Mouse (Mus musculus) lung, postnatal 36 days (tissue): Measurements from ENCODE around the gene Susd1.
A peak's percentile ranks its signal among the peaks of the same experiment; 100 is the strongest.

ENCODE experiments used
- DNase-seq: peaks from one replicate; pipeline ENCODE4 v3.0.0; 2022; ENCODE audit warnings: mixed read lengths

Susd1 gene

DNA sequence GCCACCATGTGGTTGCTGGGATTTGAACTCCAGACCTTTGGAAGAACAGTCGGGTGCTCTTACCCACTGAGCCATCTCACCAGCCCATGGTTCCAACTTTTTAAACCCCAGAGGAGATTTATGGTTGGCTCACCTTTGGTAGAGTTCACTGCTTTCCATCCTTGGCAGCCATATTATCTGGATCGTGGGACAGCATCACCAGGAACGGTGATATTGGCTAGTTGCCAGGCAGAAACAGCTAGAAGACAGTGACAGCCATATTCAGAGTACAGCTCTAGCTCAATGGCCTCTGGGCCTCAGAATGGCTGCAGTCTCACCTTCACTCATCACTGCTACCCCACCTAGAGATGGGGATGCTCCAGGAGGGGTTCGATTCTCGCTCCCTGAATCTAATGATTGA is 159.3 kb downstream of the Susd1 start:
- no peak for DNase-seq

DNA sequence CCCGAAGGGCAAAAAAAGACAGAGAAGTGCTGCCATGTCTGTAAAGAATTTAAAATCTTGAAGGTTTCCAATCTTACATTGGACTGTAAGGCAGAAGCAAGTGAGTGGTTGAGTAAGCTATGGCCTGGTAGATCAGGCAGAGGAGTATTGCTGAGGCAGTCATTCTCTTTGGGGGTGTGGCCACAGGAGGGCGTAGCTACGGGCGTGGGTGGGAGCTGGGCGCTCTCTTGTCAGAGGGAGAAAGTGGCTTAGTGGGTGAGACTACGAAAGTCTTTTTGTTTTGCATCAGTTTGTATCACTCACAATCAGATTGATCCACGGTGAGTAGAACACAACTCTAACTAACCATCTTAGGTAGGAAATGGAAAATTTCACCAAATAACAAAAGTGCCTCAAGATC is 160.0 kb downstream of the Susd1 start:
- DNase-seq, result peak; percentile 47

DNA sequence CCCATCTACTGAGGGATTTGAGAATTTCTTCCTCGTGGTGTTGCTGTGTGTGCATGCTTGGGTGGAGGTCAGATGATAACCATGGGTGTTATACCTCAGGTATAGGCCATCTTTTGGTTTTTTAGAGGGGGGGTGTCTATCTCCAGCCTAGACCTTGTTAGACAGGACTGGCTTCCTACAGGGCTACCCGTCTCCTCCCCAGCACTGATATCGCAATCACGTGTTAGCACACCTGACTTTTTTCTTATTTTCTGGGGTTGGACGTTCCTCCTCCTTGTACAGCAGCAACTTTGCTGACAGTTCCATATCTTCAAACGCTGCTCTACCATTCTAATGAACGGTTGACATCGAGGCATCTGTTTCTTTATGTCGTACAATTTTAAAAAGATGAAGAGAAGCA is 160.5 kb downstream of the Susd1 start:
- DNase-seq, result no peak

DNA sequence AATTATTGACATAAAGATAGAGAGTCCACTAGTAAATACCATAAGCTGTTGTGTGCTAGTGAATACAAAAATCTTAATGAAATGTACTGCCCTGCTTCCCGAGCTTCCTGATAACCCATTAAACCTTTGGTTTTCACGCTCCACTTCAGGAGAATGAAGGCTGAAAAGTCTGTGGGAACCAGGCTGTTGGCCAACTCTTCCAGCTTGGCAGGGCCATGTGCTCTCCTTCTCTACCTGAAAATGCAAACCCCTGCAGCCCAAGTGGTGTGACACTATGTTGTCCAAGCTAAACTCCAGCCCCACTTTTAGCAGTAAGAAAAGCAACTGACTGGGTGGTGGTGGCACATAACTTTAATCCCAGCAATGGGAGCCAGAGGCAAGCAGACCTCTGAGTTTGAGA is 162.5 kb downstream of the Susd1 start:
- DNase-seq, result no peak

DNA sequence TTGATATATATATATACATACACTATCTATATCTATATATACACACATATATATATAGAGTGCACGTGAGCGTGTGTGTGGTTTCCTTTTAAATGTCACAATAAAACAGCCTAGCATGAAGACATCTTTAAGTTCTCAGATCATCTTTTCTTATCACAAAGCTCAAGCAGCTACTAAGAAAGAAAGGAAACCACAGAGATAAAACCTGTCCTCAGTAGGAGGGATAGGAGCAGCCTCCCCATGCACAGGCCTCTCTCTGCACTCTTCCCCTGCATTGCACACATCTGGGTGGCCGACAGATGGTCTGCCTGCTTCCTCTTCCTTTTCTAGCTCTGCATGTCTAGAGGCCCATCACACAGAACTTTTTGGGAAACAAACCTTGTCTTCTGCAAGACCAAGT is 162.9 kb downstream of the Susd1 start:
- DNase-seq, result no peak

DNA sequence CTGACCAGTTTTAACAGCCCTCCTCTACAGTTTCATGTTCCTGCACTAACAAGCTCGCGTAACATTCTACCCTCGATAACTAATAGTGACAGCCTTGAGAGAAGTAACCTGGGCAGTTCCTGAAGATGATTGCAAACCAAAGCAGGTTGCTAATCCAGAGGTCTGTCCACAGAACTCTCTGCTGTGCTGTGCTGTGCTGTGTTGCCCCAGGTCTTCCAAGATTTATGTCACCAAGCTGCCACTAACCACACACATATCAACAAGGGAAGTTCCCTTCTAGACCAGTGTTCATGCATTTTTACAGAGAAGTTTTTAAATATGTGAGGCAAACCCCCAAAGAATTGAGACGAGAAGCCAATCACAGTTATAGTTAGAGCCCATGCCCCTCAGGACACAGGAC is 164.3 kb downstream of the Susd1 start:
- DNase-seq, result no peak

DNA sequence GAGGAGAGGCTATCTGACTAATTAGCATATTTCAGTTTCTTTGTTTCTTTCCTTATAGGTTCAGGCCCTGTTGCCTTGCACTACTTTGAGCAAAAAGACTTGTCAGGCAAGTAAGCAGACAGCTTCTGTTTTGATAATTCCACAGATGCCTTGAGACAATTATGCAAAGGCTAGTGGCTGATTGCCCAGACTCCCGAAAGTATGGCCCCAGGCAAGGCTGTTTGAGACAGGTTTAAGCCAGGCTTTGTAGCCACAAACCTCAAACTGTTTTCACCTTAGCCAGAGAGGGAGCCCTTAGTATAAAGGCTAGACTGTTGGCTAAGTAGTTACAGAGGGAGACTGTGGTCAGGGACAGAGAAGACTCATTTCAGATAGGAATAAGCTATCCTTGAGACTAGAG is 165.1 kb downstream of the Susd1 start:
- no peak for DNase-seq

DNA sequence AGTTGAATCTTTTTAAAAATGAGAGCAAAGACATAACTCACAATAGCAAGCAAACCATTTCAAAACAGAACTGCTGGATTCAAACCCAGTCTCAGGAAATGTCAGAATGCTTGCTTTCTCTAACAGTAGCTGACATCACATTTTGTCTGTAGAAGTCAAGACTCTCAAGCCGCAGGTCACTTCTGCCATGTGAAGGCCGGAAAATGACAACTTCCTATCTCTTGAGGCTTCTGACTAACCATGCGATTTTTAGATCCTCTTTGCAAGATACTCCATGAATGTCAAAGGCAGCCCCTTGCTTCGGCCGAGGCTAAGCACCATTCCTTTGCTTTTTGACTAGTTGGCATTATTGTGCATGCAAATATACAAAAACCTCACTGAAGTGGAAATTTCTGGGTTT is 172.8 kb downstream of the Susd1 start:
- DNase-seq, result peak; percentile 47

DNA sequence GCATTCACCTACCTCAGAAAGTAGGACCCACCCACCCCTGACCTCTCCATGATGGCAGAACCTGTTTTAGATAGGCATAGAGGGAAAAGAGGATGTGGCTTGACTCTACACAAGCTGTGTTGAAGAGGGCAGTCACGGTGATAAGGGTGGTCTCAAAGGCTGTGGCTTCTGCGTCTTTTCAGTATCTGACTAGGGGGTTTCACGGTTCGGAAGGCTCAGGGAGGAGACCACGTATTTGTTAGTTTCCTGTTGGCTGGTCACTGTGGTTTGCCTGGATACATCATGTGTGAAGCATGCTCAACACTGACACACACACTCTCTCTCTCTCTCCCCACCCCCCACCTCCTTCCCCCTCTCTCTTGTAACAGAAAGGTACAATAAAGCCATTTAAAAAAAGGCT is 173.3 kb downstream of the Susd1 start:
- no peak for DNase-seq
